Mouse (Mus musculus) CD4-positive, CD25-positive, alpha-beta regulatory T cell, adult 4 months (primary cell): ENCODE results near the gene Irf4. TPM values are rescaled to one million over a fixed set of nuclear protein-coding genes. Genes with fewer than 3 reads are reported as not detected.

Experiments
- ATAC-seq: one replicate; pipeline ENCODE4 v1.8.0; 2017
- polyA plus RNA-seq, 2 experiments: library from polyadenylated mRNA; unstranded; fragments of 100-300 nt; shearing (Covaris generic); gene quantifications; one replicate each; pipeline ENCODE4 v1.2.1; 2017

Gene Irf4
- polyA plus RNA-seq, 2 experiments from 2014 or later: 14.8 to 22.6 TPM

GRCm38 (mm10) chr13:30764014-30764740, 15.2 kb downstream of the Irf4 start:
- no peak for ATAC-seq

- ATAC-seq: no peak
These were observed 16.9 kb downstream of the Irf4 start for GRCm38 (mm10) chr13:30765906-30766305.

GRCm38 (mm10) chr13:30766636-30767476, 17.8 kb downstream of the Irf4 start:
- ATAC-seq: peak; percentile 85

- ATAC-seq: no peak
These were observed 18.6 kb downstream of the Irf4 start for GRCm38 (mm10) chr13:30767477-30768127.

DNA sequence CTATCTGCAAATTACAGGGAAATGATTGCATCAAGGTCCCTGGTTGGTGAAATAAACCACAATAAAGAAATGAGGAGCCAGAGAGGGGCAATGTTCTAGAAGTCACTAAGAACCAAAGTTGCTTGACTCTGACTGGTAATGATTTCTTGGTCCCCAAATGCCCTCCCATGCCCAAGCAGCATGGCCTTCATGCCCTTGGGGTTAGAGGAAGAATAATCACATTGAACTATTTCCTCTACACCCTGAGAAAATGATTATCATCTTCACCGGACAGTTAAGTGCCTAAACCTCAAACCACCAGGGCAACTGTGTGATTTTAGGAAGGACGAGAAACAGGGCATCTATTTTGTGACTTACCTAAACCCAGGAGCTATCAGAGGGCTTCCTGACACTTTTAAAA, 27.0 kb downstream of the Irf4 start:
- no peak for ATAC-seq

- ATAC-seq: peak; percentile 94
These were observed 28.7 kb downstream of the Irf4 start for GRCm38 (mm10) chr13:30777678-30778179.

GRCm38 (mm10) chr13:30781905-30782304, 32.9 kb downstream of the Irf4 start:
- ATAC-seq: no peak

- no peak for ATAC-seq
These were observed 33.4 kb downstream of the Irf4 start for GRCm38 (mm10) chr13:30782419-30782818.

DNA sequence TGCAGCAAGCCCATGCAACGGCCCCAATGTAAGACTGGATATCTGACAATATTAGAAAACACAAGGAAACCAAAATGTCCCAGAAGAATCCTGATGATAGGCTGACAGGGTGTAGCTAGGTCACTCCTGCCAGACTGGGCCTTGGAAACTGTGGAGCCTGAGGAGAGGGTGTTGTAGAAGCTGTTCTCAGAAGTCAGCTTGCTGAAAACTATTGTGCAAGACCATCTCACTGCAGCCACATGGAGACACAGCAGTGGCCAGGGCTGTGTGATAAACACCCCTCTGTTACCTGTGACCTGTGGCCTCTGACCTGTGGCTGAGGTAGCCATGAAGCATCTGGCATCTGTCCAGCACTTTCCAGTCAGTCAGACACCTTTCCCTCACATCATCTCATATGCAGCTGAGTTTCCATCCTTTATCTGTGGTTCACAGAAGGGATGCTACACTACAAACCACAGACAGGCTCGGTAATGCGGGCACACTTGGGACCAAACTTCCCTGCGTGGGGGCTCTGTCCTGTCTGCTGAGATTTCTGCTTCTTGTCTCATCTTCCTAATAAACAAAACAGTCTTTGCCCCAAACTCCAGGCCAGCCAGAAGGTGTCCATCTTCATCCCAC, 36.5 kb downstream of the Irf4 start:
- peak; percentile 30 for ATAC-seq

DNA sequence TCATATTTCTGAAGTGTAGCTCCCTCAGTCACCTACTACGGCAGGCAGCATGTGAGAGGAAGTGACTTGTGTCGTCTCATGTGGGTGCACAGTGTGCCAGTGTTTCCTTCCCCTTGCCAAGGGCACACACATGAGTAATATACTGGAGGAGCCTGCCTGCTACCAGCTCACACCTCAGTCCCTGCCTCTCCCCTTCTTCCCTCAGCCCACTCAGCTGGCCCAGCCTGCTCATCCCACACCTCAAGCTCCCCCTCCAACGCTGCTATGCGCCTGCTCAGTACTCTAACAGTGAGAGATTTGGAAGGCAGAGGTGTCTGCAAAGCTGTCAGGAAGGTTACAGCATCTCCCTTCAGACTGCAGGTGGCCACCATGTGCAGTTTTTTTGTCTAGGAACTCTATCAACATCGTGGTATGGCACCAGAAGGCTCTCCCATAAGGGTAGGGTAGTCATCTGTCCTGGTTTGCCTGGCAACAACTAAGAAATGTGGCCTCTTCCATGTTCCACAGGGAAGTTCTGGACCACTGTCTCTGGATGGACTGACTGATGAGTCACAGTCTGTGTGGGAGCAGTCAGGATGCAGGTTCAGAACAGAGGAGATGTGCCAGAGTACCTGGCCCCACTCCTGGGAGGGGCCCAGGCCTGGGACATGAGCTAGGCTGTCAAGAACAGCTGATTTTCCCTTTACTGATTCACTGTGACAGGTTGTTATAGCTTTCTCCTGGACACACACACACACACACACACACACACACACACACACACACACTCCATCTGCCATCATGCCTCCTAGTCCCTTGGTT, 37.4 kb downstream of the Irf4 start:
- ATAC-seq: peak; percentile 95

GRCm38 (mm10) chr13:30787036-30787320, 38.0 kb downstream of the Irf4 start:
- no peak for ATAC-seq

- no peak for ATAC-seq
These were observed 38.5 kb downstream of the Irf4 start for GRCm38 (mm10) chr13:30787556-30787955.

DNA sequence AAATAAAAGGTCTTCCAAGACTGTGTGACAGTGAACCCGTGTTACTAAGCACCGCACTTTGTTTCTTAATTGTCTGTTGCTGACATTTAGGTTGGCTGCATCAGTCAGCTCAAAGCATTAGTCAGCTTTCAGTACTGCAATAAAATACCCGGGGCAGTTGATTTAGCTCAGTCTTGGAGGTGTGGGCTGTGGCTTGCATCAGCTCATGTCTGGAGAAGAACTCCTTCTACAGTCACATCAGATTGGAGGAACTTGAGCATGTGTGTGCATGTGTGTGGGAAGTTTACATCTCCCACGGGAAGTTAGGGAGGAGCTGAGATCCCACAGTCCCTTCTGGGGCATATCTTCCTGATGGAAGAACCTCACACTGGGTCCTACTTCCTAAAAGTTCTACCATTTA, 38.9 kb downstream of the Irf4 start:
- ATAC-seq: no peak

DNA sequence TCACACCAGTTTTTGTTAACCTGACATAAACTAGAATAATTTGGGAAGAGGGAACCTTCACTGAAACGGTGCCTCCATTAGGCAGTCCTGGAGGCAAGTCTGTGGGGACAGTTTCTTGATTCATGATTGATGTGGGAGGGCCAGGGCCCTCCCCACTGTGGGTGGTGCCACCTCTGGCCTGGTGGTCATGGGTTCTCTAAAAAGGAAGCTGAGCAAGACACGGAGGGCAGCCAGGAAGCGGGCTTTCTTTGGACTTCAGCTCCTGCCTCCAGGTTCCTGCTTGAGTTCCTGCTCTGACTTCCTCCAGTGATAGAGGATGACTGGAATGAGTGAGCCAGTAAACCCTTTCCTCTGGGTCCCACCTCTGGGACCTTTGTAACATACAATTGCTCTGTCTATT, 39.4 kb downstream of the Irf4 start:
- no peak for ATAC-seq

- ATAC-seq: no peak
These were observed 41.0 kb downstream of the Irf4 start for GRCm38 (mm10) chr13:30790016-30790415.

DNA sequence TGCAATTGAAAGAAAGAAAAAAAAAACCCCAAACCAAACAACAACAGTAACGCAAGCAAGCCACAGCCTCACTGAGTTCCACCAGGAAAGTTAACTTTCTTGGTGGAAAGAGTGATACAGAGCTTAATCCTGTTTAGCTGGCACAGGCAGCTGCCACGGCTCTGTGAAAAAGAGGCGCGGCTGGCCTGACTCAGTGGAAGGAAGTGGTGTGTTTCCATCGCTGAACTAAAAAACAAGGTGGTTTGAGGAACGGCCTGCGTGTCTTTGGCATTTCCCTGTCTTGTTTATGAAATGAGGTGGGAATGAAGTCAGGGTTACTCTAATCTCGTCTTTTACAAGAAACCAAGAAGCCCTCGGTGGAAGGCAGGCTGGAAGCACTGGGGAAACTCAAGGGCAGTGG, 43.3 kb downstream of the Irf4 start:
- peak; percentile 93 for ATAC-seq

- ATAC-seq: no peak
These were observed 43.7 kb downstream of the Irf4 start for GRCm38 (mm10) chr13:30792741-30793140.

DNA sequence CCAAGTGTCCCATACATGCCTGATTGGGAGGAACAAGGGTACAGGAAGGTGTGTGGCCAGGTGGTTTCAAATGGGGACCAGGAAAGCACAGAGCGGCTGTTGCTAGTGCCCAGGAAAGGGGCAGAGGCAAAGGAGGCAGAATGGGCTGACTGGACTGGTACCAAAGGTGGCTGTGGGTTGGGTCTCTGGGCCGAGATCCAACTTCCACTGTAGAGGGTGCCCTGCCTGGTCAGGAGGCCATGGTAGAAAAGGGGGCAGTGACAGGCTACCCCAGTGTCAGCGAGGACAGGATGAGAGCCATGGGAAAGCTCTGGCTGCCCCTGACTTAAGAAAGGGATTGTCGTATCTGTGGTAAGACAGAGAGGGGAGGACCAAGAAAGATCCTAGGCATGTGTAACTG, 44.2 kb downstream of the Irf4 start:
- ATAC-seq: no peak

DNA sequence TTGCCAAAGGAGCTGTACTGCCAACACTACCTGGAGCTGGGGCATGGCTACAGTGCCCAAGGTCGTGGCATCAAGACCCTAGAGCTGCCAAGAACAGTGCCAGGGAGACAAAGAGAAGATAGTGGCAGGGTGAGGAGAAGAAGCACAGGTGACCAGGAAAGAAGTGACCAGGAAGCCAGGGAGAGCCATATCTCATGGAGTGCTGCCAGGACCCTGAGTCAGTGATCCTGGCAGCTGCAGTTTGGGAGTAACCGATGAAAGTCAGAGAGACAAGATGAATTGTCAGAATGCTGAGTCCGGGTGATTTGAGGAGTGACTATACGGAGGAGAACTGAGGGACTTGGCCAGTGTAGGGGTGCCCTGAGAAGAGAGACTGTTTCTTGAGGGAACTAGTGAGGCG, 44.6 kb downstream of the Irf4 start:
- no peak for ATAC-seq

DNA sequence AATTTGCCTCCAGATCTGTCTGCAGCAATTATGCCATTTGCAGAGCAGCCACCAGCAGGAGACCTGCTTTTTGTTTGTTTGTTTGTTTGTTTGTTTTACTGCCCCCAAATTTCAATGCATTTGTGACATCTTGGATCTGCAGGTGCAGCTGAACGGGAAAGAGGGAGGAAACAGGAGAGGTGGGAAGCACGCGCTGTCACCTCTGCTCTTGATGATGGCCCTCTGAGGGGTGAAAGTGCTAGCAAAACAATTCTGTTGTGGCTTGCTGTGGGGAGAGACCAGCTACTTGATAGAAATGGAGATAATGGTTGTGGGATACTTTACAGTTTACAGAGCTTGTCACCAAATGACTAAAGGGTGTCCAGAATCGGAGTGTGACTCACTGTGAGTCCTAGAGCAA, 46.9 kb downstream of the Irf4 start:
- no peak for ATAC-seq

- no peak for ATAC-seq
These were observed 52.9 kb downstream of the Irf4 start for GRCm38 (mm10) chr13:30801886-30802285.

- ATAC-seq: no peak
These were observed 53.4 kb downstream of the Irf4 start for GRCm38 (mm10) chr13:30802336-30802955.
